Mouse (Mus musculus) liver, postnatal 0 days (tissue): ENCODE data around the gene Ciz1.

Experiments used
- CTCF ChIP-seq: sonication (generic); IDR thresholded peaks from 2 replicates; pipeline ENCODE4 v1.5.1; 2016; ENCODE audit warnings: antibody characterized with exemption, low read depth
- EP300 ChIP-seq: IDR thresholded peaks from 2 replicates; pipeline ENCODE4 v1.6.1; 2016; ENCODE audit warnings: antibody characterized with exemption, low read depth, mild to moderate bottlenecking

GRCm38 (mm10) chr2:32381141-32381774, 29.1 kb downstream of the Ciz1 start:
- TF ChIP-seq CTCF (no peak), EP300 (no peak)
